Mouse (Mus musculus) E14TG2a.4 (cell line): ENCODE data around the gene Cacng2.
A peak's percentile ranks its signal among the peaks of the same experiment; 100 is the strongest.

Experiments
- H3K27me3 ChIP-seq: 2 replicates; pipeline ENCODE4 v1.6.1; 2014; ENCODE audit warnings: low read length, control low read depth; ENCODE audit not compliant: insufficient read depth
- H3K36me3 ChIP-seq: 2 replicates; pipeline ENCODE4 v1.6.1; 2014; ENCODE audit warnings: low read length, control low read depth; ENCODE audit not compliant: insufficient read depth
- H3K4me1 ChIP-seq: replicated peaks from 2 replicates; pipeline ENCODE4 v1.6.1; 2014; ENCODE audit warnings: low read depth, low read length, control low read depth
- H3K4me3 ChIP-seq: replicated peaks from 2 replicates; pipeline ENCODE4 v1.5.1; 2014; ENCODE audit warnings: mild to moderate bottlenecking, low read length
- H3K9me3 ChIP-seq: 2 replicates; pipeline ENCODE4 v1.6.1; 2014; ENCODE audit warnings: low read length, control low read depth
- CTCF ChIP-seq: conservative IDR thresholded peaks from 2 replicates; pipeline ENCODE4 v1.5.1; 2014; ENCODE audit warnings: low read length
- NANOG ChIP-seq: IDR thresholded peaks from 2 replicates; pipeline ENCODE4 v1.6.1; 2014; ENCODE audit warnings: borderline replicate concordance, low read length, mixed read lengths
- POU5F1 ChIP-seq: IDR thresholded peaks from 2 replicates; pipeline ENCODE4 v1.6.1; 2014; ENCODE audit warnings: low read length, borderline replicate concordance

The Cacng2 gene

GRCm38 (mm10) chr15:78153045-78153775 lies 33.4 kb upstream of the Cacng2 start:
- H3K27me3 ChIP-seq: no peaks in the 10 kb centered on the region; the same call in 1 of the 2 replicates
- no peaks in the 10 kb centered on the region for H3K9me3 ChIP-seq
- no peaks in the 10 kb centered on the region for H3K36me3 ChIP-seq
- peaks cover 4% of the 10 kb centered on the region for H3K4me1 ChIP-seq
- TF ChIP-seq CTCF (no peak), NANOG (no peak), POU5F1 (no peak)
- no peak overlapping the region for H3K4me3 ChIP-seq

- Histone ChIP-seq H3K9me3 (no peaks in the 10 kb centered on the region), H3K27me3 (no peaks in the 10 kb centered on the region), H3K36me3 (no peaks in the 10 kb centered on the region), H3K4me1 (peaks cover 4% of the 10 kb centered on the region; the same call in 1 of the 2 replicates), H3K4me3 (no peak overlapping the region)
- TF ChIP-seq NANOG: no peak
- TF ChIP-seq CTCF: no peak
- no peak for TF ChIP-seq POU5F1
Measured at GRCm38 (mm10) chr15:78148565-78148964, 28.7 kb upstream of the Cacng2 start.

GRCm38 (mm10) chr15:78140226-78140625 lies 20.4 kb upstream of the Cacng2 start:
- H3K36me3 ChIP-seq: no peaks in the 10 kb centered on the region
- H3K4me3 ChIP-seq: no peak overlapping the region
- peaks cover 13% of the 10 kb centered on the region for H3K4me1 ChIP-seq
- TF ChIP-seq CTCF (no peak), NANOG (no peak)
- H3K27me3 ChIP-seq: 0 out of 2 replicates have a peak, but pooled peaks cover 2% of the 10 kb centered on the region
- no peaks in the 10 kb centered on the region for H3K9me3 ChIP-seq

GRCm38 (mm10) chr15:78134606-78135005 lies 14.8 kb upstream of the Cacng2 start:
- H3K4me1 ChIP-seq: peaks cover under 1% of the 10 kb centered on the region; the same call in 1 of the 2 replicates
- no peaks in the 10 kb centered on the region for H3K36me3 ChIP-seq
- TF ChIP-seq NANOG (no peak), POU5F1 (no peak), CTCF (no peak)
- H3K9me3 ChIP-seq: peaks cover 12% of the 10 kb centered on the region
- H3K27me3 ChIP-seq: peaks cover 6% of the 10 kb centered on the region; the same call in 1 of the 2 replicates
- no peak overlapping the region for H3K4me3 ChIP-seq

DNA sequence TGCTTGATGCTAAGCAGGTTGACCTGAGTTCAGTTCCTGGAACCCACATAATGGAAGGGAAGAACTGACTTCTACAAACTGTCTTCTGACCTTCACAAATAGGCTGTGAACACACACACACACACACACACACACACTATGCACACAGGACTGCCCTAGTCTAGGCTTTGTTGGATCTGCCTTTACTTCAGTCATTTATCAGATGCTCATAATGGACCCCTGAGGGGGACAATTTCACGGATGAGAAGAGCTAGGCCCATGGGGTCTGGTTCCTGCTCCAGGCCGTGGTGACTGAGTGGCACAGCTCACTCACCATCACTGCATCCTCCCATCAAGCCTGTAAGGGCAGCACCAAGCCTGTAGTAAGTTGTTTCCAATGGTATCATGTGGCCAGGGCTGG lies 13.6 kb upstream of the Cacng2 start:
- H3K27me3 ChIP-seq: peaks cover 12% of the 10 kb centered on the region
- no peaks in the 10 kb centered on the region; the same call in 1 of the 2 replicates for H3K4me1 ChIP-seq
- peaks cover 12% of the 10 kb centered on the region for H3K9me3 ChIP-seq
- no peaks in the 10 kb centered on the region for H3K36me3 ChIP-seq
- TF ChIP-seq NANOG: no peak
- no peak for TF ChIP-seq CTCF
- no peak for TF ChIP-seq POU5F1
- no peak overlapping the region for H3K4me3 ChIP-seq

DNA sequence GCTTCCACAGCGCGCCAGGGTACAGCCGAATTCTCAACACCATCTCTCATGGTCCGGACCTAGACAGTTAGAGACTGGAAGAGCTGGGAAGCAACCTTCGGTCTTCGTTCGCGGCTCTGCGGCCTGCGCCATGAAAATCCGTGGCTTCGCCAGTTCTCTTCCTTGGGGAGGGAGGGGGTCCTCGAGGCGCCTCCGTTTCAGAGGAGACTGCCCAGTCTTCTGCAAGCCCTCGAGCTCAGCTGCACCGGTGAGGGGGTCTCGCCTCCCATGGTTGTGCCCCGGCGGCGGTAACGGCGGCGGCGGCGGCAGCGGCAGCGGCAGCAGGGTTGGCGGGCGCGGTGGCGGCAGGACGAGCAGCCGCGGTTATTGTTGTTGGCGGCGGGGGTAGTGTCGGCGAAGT lies 580 bp downstream of the Cacng2 start:
- Histone ChIP-seq H3K9me3 (no peaks in the 10 kb centered on the region), H3K36me3 (no peaks in the 10 kb centered on the region), H3K4me1 (no peaks in the 10 kb centered on the region; the same call in 1 of the 2 replicates), H3K27me3 (peaks cover 73% of the 10 kb centered on the region), H3K4me3 (peak overlapping the region; percentile 77)
- TF ChIP-seq NANOG (no peak), POU5F1 (no peak), CTCF (no peak)

GRCm38 (mm10) chr15:78118275-78118995 lies 1.4 kb downstream of the Cacng2 start:
- H3K9me3 ChIP-seq: no peaks in the 10 kb centered on the region
- peaks cover 80% of the 10 kb centered on the region for H3K27me3 ChIP-seq
- no peaks in the 10 kb centered on the region for H3K36me3 ChIP-seq
- H3K4me3 ChIP-seq: no peak overlapping the region
- H3K4me1 ChIP-seq: no peaks in the 10 kb centered on the region; the same call in 1 of the 2 replicates
- TF ChIP-seq CTCF (no peak), POU5F1 (no peak), NANOG (no peak)

DNA sequence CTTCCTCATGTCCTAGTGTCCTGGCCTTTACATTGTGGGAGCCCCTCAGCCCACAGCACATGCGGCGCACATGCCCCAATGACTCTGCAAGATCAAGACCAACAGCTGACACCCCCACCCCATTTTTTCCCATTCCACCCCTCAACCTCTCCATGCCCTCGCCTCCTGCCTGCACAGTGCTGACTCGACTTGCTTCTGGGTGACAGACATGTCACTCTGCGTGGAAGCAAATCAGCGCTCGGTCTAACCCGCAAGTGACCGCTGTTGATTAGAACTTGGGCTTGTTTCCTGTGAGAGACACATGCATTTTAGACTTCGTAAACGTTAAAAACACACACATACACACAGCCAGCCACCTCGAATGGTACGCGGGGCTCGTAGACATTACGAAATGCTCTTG lies 2.1 kb downstream of the Cacng2 start:
- TF ChIP-seq NANOG (no peak), CTCF (no peak), POU5F1 (no peak)
- Histone ChIP-seq H3K4me1 (no peaks in the 10 kb centered on the region; the same call in 1 of the 2 replicates), H3K36me3 (no peaks in the 10 kb centered on the region), H3K4me3 (no peak overlapping the region), H3K9me3 (no peaks in the 10 kb centered on the region), H3K27me3 (peaks cover 81% of the 10 kb centered on the region)
